Mouse (Mus musculus): Measurements from ENCODE around the gene Pdzrn4.

DNA sequence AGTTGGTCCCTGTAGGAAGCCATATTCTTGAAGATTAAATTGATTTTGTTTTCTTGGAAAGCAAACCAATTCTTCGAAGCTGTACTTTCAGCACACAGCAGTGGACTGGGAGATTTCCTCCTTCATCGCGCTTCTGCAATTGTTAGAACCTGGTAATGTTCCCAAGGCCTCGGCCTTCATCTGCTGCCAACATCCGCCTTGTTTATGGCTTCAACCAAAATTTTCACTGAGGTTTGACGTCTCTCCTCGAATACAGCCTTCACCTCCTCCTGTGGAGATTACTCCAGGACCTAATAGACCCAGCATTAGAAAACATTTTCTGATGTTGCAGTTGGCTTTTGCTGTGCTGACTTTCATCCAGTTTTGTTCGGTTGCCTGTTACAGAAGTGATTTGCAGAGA, 307.5 kb downstream of the Pdzrn4 start:
- TF ChIP-seq CTCF (IDR thresholded peaks at IDR 0.05; ENCODE audit: borderline replicate concordance, insufficient read depth, low read depth, low read length) (no peak), POLR2A (IDR thresholded peaks at IDR 0.05; ENCODE audit: borderline replicate concordance, insufficient read depth, low read length) (no peak)

Data from cerebellum, adult 2 months (tissue).